Mouse (Mus musculus) splenic B cell, adult 2 months (primary cell): ENCODE measurements around the gene Sgta.
A peak's percentile ranks its signal among the peaks of the same experiment; 100 is the strongest.
"Not testable (repeated sequence)": the region's sequence is repeated elsewhere in the genome, so short reads cannot be mapped to it uniquely, and the experiment has no call there.

ENCODE experiments used
- DNase-seq: peaks from one replicate; pipeline ENCODE4 v3.0.0-alpha.2; 2011; ENCODE audit warnings: low read depth, low spot score
- H3K27me3 ChIP-seq: 2 replicates; pipeline ENCODE4 v1.6.1; 2012; ENCODE audit warnings: mild to moderate bottlenecking, low read length, moderate library complexity, mixed read lengths; ENCODE audit not compliant: control insufficient read depth, poor library complexity, insufficient read depth, severe bottlenecking
- H3K36me3 ChIP-seq: 2 replicates; pipeline ENCODE4 v1.6.1; 2012; ENCODE audit warnings: mild to moderate bottlenecking, low read length, moderate library complexity, mixed read lengths; ENCODE audit not compliant: control insufficient read depth, poor library complexity, insufficient read depth, severe bottlenecking

Sgta gene

GRCm38 (mm10) chr10:81073464-81073863, 13.5 kb upstream of the Sgta start:
- H3K27me3 ChIP-seq = no peaks in the 10 kb centered on the region; the same call in 1 of the 2 replicates
- DNase-seq = peak; percentile 40

GRCm38 (mm10) chr10:81072290-81072689, 12.3 kb upstream of the Sgta start:
- no peaks in the 10 kb centered on the region; the same call in 1 of the 2 replicates for H3K27me3 ChIP-seq
- no peak for DNase-seq
- no peaks in the 10 kb centered on the region for H3K36me3 ChIP-seq

More at GRCm38 (mm10) chr10:81073464-81073863, 13.5 kb upstream of the Sgta start:
- H3K36me3 ChIP-seq = no peaks in the 10 kb centered on the region

- Histone ChIP-seq H3K36me3 (no peaks in the 10 kb centered on the region), H3K27me3 (no peaks in the 10 kb centered on the region; the same call in 1 of the 2 replicates)
- DNase-seq = peak; percentile 100
Measured at GRCm38 (mm10) chr10:81069836-81070235, 9.9 kb upstream of the Sgta start, which contains the start of gene Thop1. TSS of gene Thop1 (plus strand) at chr10:81070035.

- no peaks in the 10 kb centered on the region; the same call in 1 of the 2 replicates for H3K27me3 ChIP-seq
- H3K36me3 ChIP-seq = no peaks in the 10 kb centered on the region
- DNase-seq = no peak
Measured at GRCm38 (mm10) chr10:81068706-81069105, 8.7 kb upstream of the Sgta start.

- not testable (repeated sequence) for H3K27me3 ChIP-seq, DNase-seq, H3K36me3 ChIP-seq
Measured at GRCm38 (mm10) chr10:81064519-81064918, 4.5 kb upstream of the Sgta start.

GRCm38 (mm10) chr10:81062710-81063109, 2.7 kb upstream of the Sgta start:
- H3K36me3 ChIP-seq = no peaks in the 10 kb centered on the region
- DNase-seq = no peak
- no peaks in the 10 kb centered on the region for H3K27me3 ChIP-seq

GRCm38 (mm10) chr10:81058896-81059295, 1.1 kb downstream of the Sgta start:
- no peaks in the 10 kb centered on the region for H3K27me3 ChIP-seq

GRCm38 (mm10) chr10:81057406-81058130, 2.4 kb downstream of the Sgta start:
- Histone ChIP-seq H3K27me3 (no peaks in the 10 kb centered on the region), H3K36me3 (no peaks in the 10 kb centered on the region)
- no peak for DNase-seq

More at GRCm38 (mm10) chr10:81058896-81059295, 1.1 kb downstream of the Sgta start:
- DNase-seq = no peak
- no peaks in the 10 kb centered on the region for H3K36me3 ChIP-seq

GRCm38 (mm10) chr10:81055802-81056340, 4.1 kb downstream of the Sgta start:
- not testable (repeated sequence) for H3K27me3 ChIP-seq, DNase-seq, H3K36me3 ChIP-seq

GRCm38 (mm10) chr10:81055169-81055568, 4.8 kb downstream of the Sgta start:
- DNase-seq = no peak
- peaks cover under 1% of the 10 kb centered on the region; the same call in 1 of the 2 replicates for H3K36me3 ChIP-seq
- H3K27me3 ChIP-seq = no peaks in the 10 kb centered on the region

GRCm38 (mm10) chr10:81052577-81052976, 7.4 kb downstream of the Sgta start:
- Histone ChIP-seq H3K36me3 (peaks cover 5% of the 10 kb centered on the region), H3K27me3 (no peaks in the 10 kb centered on the region)
- DNase-seq = no peak

GRCm38 (mm10) chr10:81051133-81051532, 8.8 kb downstream of the Sgta start:
- Histone ChIP-seq H3K36me3 (peaks cover 6% of the 10 kb centered on the region), H3K27me3 (no peaks in the 10 kb centered on the region)
- DNase-seq = no peak

- peaks cover 8% of the 10 kb centered on the region for H3K36me3 ChIP-seq
- DNase-seq = peak; percentile 57
Measured at GRCm38 (mm10) chr10:81050645-81051044, 9.3 kb downstream of the Sgta start.

GRCm38 (mm10) chr10:81045246-81045645, 14.7 kb downstream of the Sgta start:
- not testable (repeated sequence) for H3K36me3 ChIP-seq, DNase-seq, H3K27me3 ChIP-seq

More at GRCm38 (mm10) chr10:81050645-81051044, 9.3 kb downstream of the Sgta start:
- H3K27me3 ChIP-seq = no peaks in the 10 kb centered on the region

- Histone ChIP-seq H3K36me3 (peaks cover 2% of the 10 kb centered on the region; the same call in 1 of the 2 replicates), H3K27me3 (no peaks in the 10 kb centered on the region)
- peak; percentile 82 for DNase-seq
Measured at GRCm38 (mm10) chr10:81041458-81042175, 18.4 kb downstream of the Sgta start.
